Mouse (Mus musculus) heart, adult 18-20 months (tissue): ENCODE results near the gene Gpha2. TPM values are rescaled to one million over a fixed set of nuclear protein-coding genes. Genes with fewer than 3 reads are reported as not detected.
A peak's percentile ranks its signal among the peaks of the same experiment; 100 is the strongest.

Source experiments
- DNase-seq, 2 experiments: peaks; one replicate each; pipeline ENCODE4 v3.0.0; 2021 to 2022; ENCODE audit warnings: mixed read lengths in 1 of 2
- total RNA-seq, 2 experiments: library from RNA; stranded (reverse); gene quantifications; 2 replicates each; pipeline ENCODE4 v1.2.3; 2021

Gpha2 gene
- total RNA-seq, 2 experiments from 2014 or later, result not detected

DNA sequence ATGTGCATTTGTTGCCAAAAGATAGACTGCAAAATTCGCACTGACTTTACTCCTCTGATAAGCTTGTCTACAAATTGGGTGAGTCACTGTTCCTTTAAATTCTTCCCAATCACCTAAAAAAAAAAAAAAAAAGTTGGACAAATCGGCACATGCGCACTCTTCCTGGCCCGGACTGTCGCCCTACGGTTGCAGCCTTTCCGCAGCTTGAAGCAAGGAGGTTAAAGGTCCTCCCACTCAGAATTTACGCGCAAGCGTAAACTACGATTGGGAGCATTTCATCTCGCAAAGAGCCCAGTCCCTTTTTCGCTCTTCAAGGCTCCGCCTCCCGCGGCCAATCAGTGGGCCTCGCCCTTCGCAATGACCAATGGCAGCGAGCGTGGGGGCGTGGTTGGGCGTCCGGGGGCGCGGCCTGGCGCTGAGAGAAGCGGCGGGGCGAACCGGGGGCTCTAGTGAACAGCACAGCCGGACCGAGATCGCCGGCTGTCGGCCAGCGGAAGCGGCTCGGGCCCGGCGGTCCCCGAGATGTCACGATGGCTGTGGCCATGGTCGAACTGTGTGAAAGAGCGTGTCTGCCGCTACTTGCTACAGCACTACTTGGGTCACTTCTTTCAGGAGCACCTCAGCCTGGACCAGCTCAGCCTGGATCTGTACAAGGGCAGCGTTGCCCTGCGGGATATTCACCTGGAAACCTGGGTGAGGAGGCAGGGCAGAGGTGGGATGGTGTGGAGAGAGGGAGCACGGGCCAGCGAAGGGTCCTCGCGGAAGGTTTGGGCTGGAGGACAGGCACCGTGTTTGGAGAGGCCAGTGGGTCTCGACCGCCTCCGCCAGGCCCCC lies 15.3 kb downstream of the Gpha2 start, which contains the start of gene Atg2a:
Gene Atg2a (plus strand): TSS at position 395 of the 834 bp plus-strand sequence.
- peak; percentile 99 to 100 for DNase-seq

DNA sequence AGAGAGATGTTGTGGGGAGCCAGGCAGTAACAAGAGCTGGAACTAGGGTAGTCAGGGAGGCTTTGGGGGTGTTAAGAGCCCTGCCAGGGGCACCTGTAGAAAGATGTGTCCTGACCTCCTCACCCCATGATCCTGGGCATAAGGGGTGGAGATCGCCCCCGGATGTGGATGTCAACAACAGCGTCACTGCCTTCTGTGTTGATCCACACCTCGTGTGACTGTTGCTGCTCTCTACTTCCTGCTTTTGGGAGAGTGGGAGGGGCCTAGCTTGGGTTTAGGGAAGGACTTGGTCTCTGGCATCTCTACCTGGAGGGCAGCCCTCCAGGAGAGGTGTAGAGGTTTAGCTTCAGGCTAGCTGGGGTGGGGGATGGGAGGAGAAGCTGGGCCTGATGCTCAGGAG lies 16.1 kb downstream of the Gpha2 start:
- DNase-seq, result peak; percentile 59 to 69

DNA sequence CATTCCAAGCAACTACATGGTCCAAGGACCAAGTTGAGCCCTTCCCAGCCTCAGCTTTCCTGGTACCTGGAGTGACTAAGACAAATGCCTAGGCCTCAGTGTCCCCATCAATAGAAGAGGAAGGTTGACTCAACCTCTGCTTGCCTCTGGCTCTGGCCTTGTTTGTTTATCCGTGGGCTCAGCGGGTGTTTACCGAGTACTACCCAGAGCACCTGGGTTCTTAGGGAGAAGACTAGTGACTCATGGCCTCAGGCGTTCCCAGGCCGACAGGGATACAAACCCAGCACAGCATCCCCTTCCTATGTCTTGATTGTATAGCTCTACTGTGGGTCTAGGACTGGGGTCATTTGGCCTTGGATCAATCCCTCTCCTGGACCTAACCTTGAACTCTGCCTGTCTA lies 17.0 kb downstream of the Gpha2 start:
- no peak for DNase-seq

DNA sequence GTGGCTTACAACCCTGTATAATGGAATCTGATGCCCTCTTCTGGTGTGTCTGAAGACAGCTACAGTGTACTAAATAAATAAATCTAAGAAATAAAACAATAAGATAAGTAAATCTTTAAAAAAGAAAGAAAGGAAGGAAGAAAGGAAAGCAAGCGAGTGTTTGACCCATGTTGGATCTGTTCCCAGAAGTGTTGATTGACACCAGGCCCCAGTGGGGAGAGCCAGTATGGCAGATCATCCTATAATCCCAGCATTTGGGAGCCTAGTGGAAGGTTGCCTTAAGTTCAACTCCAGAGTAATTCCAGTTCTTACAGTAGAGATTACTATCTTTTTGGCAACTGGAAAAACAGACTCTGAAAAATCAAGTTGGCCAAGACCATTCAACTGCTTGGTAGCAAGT lies 19.6 kb downstream of the Gpha2 start:
- no peak for DNase-seq

DNA sequence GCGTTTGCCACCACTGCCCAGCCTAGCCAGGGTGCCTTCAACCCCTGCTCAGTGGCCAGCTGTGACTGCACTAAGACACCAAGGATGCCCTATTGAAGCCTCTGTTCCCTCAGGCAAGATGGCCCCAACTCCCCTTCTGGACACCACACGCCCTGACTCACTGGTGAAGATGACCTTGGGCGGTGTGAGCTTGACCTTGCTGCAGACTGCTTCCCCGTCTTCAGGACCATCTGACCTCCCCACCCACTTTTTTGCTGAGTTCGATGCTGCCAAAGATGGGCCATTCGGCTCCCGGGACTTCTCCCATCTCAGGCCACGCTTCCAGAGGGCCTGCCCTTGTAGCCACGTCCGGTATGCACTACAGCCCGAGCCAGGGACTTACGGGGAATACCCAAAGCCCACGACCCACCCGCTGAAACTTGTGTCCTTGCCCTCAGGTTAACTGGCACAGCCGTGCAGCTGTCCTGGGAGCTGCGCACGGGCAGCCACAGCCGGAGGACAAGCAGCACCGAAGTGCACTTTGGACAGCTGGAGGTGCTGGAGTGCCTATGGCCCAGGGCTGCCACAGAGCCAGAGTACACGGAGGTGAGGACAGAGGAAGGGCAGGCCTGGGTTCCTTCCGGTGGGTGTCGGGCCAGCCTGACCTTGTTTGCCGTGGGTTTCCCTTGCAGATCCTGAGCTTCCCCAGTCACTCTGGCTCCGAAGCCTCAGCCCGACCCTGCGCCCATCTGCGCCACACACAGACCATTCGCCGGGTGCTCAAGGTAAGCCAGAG lies 21.5 kb downstream of the Gpha2 start:
- no peak for DNase-seq

DNA sequence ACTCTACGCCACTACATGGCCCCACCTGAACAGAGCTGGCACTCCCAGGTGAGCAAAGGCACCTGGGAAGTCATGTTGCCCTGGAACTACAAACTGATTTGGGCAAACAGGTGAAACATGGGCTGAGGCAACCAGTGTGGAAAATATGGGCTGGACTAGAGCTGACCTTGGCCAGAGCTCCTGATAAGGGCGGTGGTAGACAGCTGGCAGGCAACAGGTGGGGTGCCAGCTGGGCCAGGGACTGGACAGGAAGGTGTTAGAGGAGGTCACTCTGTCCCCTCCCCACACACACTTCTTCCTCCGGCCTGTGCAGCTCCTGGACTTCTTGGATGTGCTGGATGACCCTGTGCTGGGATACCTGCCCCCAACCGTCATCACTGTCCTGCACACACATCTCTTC lies 26.8 kb downstream of the Gpha2 start:
- no peak for DNase-seq

DNA sequence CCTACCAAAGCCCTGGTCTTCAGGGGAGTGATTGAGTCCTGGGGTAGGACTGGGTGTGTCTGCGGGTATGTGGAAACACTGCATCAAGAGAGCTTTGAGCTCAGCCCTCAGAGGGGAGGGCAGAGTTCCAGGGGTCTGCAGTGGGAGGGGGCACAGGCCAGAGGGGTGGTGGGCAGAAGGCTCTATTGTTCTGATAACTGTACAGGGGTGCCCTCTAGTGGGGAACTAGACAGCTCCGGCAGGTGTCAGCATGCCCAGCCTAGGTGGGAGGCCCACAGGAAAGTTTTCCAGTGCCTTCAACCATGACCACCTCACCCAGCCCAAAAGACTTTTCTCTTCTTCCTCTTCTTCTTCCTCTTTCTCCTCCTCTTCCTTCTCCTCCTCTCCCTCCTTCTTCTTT lies 34.2 kb downstream of the Gpha2 start:
- no peak for DNase-seq

DNA sequence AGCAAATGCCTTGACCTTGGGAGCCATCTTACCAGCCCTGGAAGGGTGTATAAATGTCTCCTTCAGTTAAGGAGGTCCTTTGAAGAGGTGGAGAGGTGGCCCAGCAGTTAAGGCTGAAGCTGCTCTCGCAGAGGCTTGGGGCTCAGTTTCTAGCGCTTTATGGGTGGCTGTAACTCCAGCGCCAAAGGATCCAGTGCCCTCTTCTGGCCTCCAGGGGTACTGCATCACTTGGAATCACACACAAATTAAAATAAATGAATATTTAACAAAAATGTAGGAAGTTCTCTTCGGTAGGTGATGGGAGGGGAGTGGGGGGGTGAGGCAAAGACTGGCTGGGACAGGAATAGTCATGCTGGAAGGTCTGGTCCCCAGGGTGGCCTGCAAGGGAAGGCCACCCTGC lies 34.8 kb downstream of the Gpha2 start:
- DNase-seq, result no peak

DNA sequence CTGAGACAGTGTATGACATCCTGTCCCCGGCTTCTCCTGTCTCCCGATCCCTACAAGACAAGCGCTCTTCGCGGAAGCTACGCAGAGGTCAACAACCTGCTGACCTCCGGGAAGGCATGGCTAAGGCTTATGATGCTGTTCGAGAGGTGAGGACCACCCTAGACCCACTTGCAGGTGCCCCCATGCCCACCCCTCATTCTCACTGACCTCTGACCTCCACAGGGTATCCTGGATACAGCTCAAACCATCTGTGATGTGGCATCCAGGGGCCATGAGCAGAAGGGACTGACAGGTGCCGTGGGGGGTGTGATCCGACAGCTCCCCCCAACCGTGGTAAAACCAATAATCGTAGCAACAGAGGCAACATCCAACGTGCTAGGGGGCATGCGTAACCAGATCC lies 35.2 kb downstream of the Gpha2 start:
- no peak for DNase-seq

DNA sequence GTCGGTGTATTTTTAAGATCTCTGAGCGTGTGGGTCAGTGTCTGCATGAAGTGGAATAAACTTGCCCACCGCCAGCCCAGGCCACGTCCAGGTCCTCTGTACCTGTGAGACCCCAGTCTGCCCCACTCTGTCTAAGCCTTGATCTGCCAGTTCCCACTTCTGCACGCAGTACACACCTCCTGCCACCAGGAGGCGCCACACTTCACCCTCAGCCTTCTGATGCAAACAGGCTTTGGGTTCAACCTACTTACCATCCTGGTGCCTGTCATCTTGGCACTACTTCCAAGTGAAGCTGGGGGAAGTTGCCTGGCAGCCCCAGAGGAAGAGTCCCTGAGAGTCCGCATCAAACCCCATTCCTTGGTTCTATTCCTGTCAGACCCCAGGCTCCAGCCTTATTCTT lies 36.0 kb downstream of the Gpha2 start:
- DNase-seq, result peak; percentile 70 to 87

DNA sequence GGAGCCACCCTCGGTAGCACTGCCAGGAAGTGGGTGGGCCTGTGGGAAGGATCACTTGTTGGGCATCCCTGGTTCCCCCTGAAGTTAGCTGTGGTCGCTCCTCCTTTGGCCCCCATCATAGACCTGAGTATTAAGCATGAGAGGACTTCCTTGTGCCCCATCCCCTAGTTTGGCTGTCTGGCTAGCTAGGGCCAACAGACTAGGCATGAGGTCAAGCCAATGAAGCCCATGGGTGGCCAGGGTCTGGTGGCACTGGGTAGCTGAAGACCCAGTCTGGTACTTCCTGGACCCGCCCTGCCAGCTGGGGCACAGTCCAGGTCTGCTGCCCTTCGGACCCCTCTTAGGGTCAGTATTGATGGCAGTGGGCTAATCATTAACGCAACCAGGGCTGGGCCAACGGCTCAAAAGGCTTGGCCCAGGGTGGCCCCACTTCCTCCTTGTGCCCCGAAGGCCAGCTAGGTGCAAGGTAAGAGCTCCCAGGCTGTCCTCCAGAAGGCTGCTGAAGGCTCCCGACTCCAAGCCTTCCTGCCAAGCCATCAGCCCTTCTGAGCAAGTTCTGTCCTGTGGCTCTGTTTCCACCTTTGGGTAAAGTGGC lies 36.8 kb downstream of the Gpha2 start:
- DNase-seq, result no peak

DNA sequence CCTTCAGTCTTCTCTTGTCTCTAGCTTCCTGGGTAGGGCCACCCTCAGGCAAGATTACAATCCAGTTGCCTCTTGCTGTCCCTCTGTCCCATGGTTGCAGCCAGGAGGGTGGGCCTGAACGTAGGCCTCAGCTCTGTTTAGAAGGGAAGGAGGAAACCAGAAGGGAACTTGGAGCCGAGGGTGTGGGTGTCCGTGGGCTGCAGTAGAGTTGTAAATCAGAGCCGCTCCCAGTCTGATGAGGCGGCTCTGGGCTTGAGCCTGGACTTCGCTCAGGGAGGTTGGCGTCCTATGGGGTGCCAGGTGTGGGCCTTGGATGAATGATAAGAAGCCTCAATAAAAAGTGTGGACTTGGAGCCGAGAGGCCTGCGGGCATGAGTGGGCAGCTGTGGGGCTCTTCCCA lies 38.0 kb downstream of the Gpha2 start:
- DNase-seq, result no peak

DNA sequence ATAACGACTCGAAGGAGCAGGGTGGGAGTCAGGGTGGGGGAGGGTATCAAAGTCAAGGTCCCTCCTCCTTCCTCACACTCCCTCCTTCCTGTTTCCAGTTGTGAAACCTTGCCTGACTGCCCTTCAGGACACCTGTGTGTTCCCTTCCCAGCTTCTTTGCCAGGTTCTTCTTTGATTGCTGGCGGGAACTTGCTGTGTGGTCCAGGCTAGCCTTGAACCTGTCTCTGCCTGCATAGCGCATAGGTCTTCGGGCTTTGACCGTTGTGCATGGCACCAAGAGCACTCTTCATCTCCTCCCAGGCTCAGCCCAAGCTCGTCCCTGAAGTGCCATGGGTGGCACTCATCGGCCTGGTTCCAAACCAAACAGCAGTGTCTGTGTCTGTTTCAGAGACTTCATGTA lies 38.8 kb downstream of the Gpha2 start:
- no peak for DNase-seq

DNA sequence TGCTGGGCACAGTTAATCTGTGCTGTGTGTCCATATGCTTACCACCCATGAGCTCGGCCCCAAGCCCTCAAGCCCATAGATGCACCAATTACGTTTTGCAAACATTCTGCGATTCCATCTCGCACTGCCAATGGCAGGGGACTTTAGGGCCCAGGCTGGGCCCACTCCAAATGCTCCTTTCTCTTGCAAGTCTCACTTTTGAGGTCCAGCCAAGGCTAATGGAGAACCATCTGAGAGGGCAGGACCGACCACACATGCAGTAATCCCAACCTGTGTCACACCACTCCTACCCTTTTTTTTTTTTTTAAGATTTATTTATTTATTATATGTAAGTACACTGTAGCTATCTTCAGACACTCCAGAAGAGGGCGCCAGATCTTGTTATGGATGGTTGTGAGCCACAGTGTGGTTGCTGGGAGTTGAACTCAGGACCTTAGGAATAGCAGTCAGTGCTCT lies 39.6 kb downstream of the Gpha2 start:
- DNase-seq, result no peak

DNA sequence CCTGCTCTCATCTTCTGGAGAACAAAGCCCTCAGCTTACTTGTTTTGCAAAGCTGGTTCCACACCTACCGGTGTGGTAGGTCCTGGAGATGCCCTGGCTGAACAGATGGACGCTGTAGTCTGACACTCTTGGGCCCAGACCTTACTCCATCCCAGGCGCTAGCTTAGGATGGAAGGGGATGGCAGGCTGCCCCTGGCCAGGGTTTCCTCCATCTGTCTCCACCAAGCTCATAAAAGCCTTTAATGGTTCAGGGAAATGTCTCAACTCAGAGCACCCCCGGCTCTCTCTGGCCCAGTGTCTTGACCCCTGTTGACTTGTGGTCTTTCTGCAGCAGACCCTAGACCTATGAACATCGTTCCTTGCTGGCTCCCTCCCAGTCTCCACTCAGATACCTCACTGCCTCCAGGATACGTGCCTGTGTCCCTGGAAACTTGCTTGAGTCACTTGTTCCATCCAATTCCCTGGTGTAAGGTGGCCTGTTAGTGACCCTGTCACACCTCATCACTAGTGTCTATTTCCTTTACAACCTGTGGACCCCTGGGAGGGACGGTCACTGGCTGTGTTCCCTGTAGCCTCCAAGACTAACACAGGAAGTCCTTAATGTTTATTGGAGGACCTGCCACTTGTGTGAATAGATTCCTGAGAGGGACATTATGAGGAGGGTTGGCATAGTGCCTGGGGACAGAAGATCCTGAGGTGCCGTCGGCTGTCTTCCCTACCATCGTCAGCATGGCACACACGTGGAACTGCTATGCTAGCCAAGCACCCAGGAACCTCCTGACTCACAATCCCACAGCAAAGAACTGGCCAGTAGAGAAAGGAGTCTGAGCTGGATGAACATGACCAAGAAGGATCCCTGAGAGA lies 41.4 kb downstream of the Gpha2 start:
- peak; percentile 59 to 79 for DNase-seq

DNA sequence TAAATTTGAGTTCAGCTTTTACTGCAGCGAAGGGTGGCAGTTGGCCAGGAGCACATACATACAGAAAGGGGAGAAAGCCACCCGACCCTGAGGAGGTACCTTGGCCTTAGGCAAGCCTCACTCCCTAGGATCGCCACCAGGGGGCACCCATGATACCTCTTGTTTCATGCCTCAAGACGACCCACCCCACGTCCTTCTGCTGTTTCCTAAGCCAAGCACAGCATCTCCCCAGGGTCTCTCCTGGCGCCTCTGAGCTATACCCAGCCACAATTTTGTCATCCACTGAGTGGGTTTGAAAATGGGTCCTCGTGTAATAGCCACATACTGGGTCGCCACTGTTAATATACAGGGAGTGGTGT lies 42.0 kb downstream of the Gpha2 start:
- DNase-seq, result peak; percentile 90 to 96

DNA sequence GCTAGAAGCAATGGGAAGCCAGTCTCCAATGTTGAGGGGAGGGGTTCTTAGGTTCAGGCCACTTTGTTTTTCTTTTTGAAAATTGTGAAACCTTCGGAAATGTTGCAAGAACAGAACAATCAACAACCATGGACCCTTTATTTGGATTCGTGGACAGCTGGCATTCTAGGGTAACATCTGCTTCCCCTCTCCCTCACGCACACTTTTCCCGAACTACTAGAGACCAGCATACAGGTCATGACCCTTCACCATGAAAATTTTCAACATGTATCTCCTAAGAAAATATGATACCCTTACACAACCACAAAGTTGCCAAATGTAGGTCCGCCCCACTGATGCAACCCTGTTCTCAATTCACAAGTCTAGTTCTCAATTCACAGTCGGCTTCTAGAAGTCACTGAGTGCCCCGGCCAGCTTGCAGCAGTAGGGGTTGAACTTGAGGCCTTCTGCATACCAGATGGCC lies 42.5 kb downstream of the Gpha2 start:
- no peak for DNase-seq

DNA sequence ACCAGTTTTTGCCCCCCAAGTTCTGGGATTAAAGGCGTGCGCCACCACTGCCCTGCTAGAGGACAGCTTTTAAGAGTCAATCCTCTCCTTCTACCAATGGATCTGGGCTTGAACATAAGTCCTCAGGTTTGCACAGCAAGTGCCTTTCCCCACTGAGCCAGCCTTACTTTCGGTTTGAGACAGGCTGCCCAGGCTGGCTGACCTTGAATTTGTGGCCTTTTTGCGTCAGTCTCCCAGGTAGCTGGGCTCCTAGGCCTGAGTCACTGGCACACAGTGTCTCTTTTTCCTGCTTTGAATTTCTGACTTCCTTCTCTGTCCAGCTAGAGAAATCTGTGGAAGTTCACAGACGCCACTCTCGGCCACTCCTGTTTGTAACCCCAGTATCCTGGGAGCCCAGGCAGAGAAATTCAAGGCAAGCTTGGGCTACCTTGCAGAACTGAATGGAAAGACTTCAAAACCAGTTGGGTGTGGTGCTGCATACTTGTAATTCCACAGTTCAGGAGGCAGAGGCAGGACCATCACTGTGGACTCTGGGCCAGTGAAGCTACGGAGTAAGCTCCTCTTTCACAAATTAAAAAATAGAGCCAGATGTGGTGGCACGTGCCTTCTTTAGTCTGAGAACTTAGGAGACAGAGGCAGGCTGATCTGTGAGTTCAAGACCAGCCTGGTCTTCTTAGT lies 43.8 kb downstream of the Gpha2 start:
- peak in 1 of 2 experiments; percentile 19 for DNase-seq

DNA sequence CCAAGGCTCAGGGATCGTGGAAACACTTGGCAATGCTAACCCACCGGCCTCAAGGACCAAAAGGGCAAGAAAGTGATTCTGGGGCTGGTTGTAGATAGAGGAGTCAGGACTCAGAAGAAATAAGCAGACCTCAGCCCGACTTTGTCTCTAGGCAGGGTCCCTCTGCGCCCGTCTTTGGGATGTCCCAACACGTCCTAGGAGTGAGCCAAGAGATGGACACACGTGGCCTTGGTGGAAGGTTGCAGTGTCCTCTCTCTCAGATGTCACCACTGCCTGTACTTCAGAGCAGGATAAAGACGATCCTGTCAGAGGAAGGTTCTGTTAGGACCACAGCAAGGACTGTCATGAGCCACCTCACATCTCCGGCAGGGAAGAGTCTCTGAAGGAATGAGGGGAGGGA lies 44.5 kb downstream of the Gpha2 start:
- DNase-seq, result no peak

DNA sequence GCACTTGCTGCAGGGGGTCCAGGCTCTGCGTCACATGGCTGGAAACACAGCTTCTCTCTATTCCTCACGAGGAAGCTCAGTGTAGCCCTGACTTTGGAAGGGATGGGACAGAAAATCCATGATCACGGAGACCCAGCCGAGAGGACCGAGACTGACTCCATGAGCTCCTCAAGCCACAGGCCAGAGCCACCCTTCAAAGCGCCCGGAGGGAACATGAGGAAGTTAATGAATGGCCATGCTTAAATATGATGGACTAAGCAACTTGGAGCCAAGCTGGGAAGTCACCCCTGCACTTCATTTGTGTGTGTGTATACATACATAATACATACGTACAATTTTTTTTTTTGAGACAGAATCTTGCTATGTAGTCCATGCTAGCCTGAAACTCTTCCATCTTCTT lies 45.0 kb downstream of the Gpha2 start:
- no peak for DNase-seq

DNA sequence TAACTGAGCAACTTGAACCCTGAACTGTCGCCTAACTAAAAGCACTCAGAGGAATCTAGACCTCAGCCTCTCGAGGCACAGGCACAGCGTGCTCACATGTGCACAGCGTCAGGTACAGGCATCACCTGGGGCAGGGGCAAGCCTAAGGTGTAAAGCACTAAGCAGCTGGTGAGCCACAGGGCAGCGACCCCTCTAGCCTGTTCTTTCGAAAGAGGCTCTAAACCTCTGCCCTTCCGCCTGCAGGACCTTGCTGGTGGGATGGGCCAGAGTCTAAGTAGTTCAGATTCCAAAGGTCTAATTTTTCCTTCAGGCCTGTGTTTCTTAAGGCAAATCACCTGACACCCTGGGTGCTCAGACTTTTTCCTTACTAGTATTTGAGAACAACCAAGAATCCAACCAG lies 45.9 kb downstream of the Gpha2 start:
- no peak for DNase-seq
